Comparison of ENCODE assay signal across 9 mouse cellular contexts in genomic region chr11:74834650-74835277, GRCm38 (mm10). TPM values are rescaled to one million over a fixed set of nuclear protein-coding genes. Genes with fewer than 3 reads are reported as not detected.
DNase-seq lines count a peak whose midpoint lies in the region; ATAC-seq and TF ChIP-seq lines count a peak whose summit lies in the region.
"Had no signal": no experiment of that assay in that cellular context is flagged by ENCODE, and none has a peak within 500 bp of the region (broad histone marks: within the 10 kb centered on the region; RNA-seq: fewer than 3 reads in every experiment).

No protein-coding gene starts in this region.

- H3K4me1 ChIP-seq in kidney, adult 2 months (ENCODE audit: control insufficient read depth, insufficient read depth, low read length), result peaks cover 34% of the 10 kb centered on the region
- H3K4me1 ChIP-seq in ES-Bruce4 (ENCODE audit: control insufficient read depth, insufficient read depth, low read length), result peaks cover 13% of the 10 kb centered on the region
- H3K4me1 ChIP-seq in liver, embryonic 11.5 days (replicated peaks; ENCODE audit: control insufficient read depth, insufficient read depth, low read length), result peaks cover 46% of the 10 kb centered on the region

- TF ChIP-seq EP300 in ES-Bruce4 (IDR thresholded peaks at IDR 0.05; ENCODE audit: insufficient read depth, low read depth, low read length), result no peak

- H3K36me3 ChIP-seq in kidney, adult 2 months (ENCODE audit: control insufficient read depth, insufficient read depth, low read length), result no peaks in the 10 kb centered on the region
- no peaks in the 10 kb centered on the region for H3K36me3 ChIP-seq in ES-Bruce4 (ENCODE audit: control insufficient read depth, insufficient read depth, low read length, poor library complexity, severe bottlenecking)
- H3K36me3 ChIP-seq in liver, embryonic 11.5 days (ENCODE audit: control insufficient read depth, insufficient read depth, low read length), result no peaks in the 10 kb centered on the region

- no peaks in the 10 kb centered on the region for H3K9me3 ChIP-seq in ES-Bruce4 (replicated peaks; ENCODE audit: control insufficient read depth, insufficient read depth, low read length, poor library complexity, severe bottlenecking)
- no peaks in the 10 kb centered on the region for H3K9me3 ChIP-seq in liver, embryonic 11.5 days (ENCODE audit: control insufficient read depth, low read length)

- H3K27me3 ChIP-seq in kidney, adult 2 months (replicated peaks; ENCODE audit: control insufficient read depth, insufficient read depth, low read length), result no peaks in the 10 kb centered on the region
- no peaks in the 10 kb centered on the region for H3K27me3 ChIP-seq in ES-Bruce4 (ENCODE audit: control insufficient read depth, insufficient read depth, low read length, poor library complexity, severe bottlenecking)
- no peaks in the 10 kb centered on the region for H3K27me3 ChIP-seq in liver, embryonic 11.5 days (replicated peaks; ENCODE audit: control insufficient read depth, insufficient read depth, low read length)

- peak overlapping the region; percentile 61 for H3K27ac ChIP-seq in kidney, adult 2 months (ENCODE audit: insufficient read depth, low read depth, low read length)
- 0 out of 2 replicates have a peak overlapping the region, but pooled peaks have one; percentile 11 for H3K27ac ChIP-seq in ES-Bruce4 (ENCODE audit: insufficient read depth, low read length)
- peak overlapping the region; percentile 49 for H3K27ac ChIP-seq in liver, embryonic 11.5 days (ENCODE audit: low read depth, low read length)

- H3K4me3 ChIP-seq in kidney, adult 2 months (ENCODE audit: insufficient read depth, low read depth, low read length), result no peak overlapping the region
- H3K4me3 ChIP-seq in ES-Bruce4 (ENCODE audit: low read depth, low read length), result no peak overlapping the region
- H3K4me3 ChIP-seq in liver, embryonic 11.5 days (ENCODE audit: low read depth, low read length), result no peak overlapping the region
- H3K4me3 ChIP-seq: erythroblast, embryonic 14.5 days had no signal

- TF ChIP-seq CTCF in kidney, adult 2 months (conservative IDR thresholded peaks at IDR 0.05; ENCODE audit: insufficient read depth, insufficient read length, low read depth, low read length), result no peak
- no peak for TF ChIP-seq CTCF in ES-Bruce4 (IDR thresholded peaks at IDR 0.05; ENCODE audit: low read depth, low read length)

- WGBS in kidney, adult 2 months, result 14% methylated on average over 5 of the region's 5 CpGs
- 45% methylated on average over 5 of the region's 5 CpGs for WGBS in liver, embryonic 11.5 days

- ATAC-seq in liver, embryonic 11.5 days (replicated peaks; ENCODE audit: low FRiP score), result no peak

- H3K9ac ChIP-seq in ES-Bruce4 (ENCODE audit: low read depth, poor library complexity, severe bottlenecking), result no peak overlapping the region
- peak overlapping the region; percentile 37; the same call in 1 of the 2 replicates for H3K9ac ChIP-seq in liver, embryonic 11.5 days (ENCODE audit: low read depth, low read length)

- DNase-seq in kidney, adult 2 months, result no peak
- DNase-seq in kidney, postnatal 4 days, result no peak
- peak; percentile 69 for DNase-seq in R1 (ENCODE audit: low read depth, low spot score)
- no peak for DNase-seq in liver, embryonic 11.5 days (ENCODE audit: low spot score)
- DNase-seq in natural killer cell, adult 2 months (ENCODE audit: low spot score in 2 of 2), result no peak
- no peak for DNase-seq in cerebellum, adult 8-10 months
- DNase-seq: adrenal gland, postnatal 10 days had no signal

- no peak for TF ChIP-seq POLR2A in kidney, adult 2 months (IDR thresholded peaks at IDR 0.05; ENCODE audit: low read depth, low read length)
- no peak for TF ChIP-seq POLR2A in ES-Bruce4 (IDR thresholded peaks at IDR 0.05; ENCODE audit: insufficient read depth, low read length)

- no peak overlapping the region; the same call in 1 of the 2 replicates for H3K4me2 ChIP-seq in liver, embryonic 11.5 days

RNA-seq across cellular contexts. Expression of gene Mnt, which starts 4.0 kb away (rescaled TPM):
- 12.8 and 13.9 TPM in 2 replicates for polyA plus RNA-seq in kidney, adult 2 months (2012; rRNA removed)
- 15.4 and 17.1 TPM in 2 replicates for polyA plus RNA-seq in ES-Bruce4 (2011; ENCODE audit: insufficient read depth, insufficient read length, low read depth, missing spikeins)
- 3.5 and 3.9 TPM in 2 replicates for polyA plus RNA-seq in liver, embryonic 11.5 days (2014; fragmentation: Nextera tagmentation; extraction: Ambion mirVana)

Comparison
In these comparisons a context has a peak if more than half of its experiments do, and no peak if none do; other contexts are left out.
1. H3K27ac ChIP-seq: peak in every context shown above with its lines; median percentile 61 in kidney, adult 2 months; 49 in liver, embryonic 11.5 days; 11 in ES-Bruce4.